Mouse (Mus musculus) megakaryocyte, embryonic 14.5 days (primary cell): ENCODE results near the gene Ap3b1.

Experiments used
- FLI1 ChIP-seq: IDR thresholded peaks from 2 replicates; pipeline ENCODE4 v1.6.1; 2012; ENCODE audit warnings: low read length, inconsistent platforms, mixed read lengths
- GATA1 ChIP-seq: IDR thresholded peaks from 3 replicates; pipeline ENCODE4 v1.6.1; 2012; ENCODE audit warnings: mixed read lengths, low read length, inconsistent platforms, borderline replicate concordance

GRCm38 (mm10) chr13:94439386-94439785 lies 80.6 kb downstream of the Ap3b1 start:
- TF ChIP-seq GATA1: no peak
- no peak for TF ChIP-seq FLI1
